Mouse (Mus musculus) kidney, embryonic 15.5 days (tissue): ENCODE data around the gene Igf2r. TPM values are rescaled to one million over a fixed set of nuclear protein-coding genes. Genes with fewer than 3 reads are reported as not detected.

ENCODE experiments used
- ATAC-seq: fragments of 200-750 bp; cut with Nextera tagmentation; replicated peaks from 2 replicates; pipeline ENCODE4 v1.8.0; 2017; ENCODE audit warnings: moderate TSS enrichment; ENCODE audit not compliant: low FRiP score
- H3K27ac ChIP-seq: fragments of 300-500 bp; sonication (generic); 2 replicates; pipeline ENCODE4 v1.5.1; 2015; ENCODE audit warnings: mild to moderate bottlenecking, inconsistent platforms
- H3K27me3 ChIP-seq: fragments of 300-500 bp; sonication (generic); 2 replicates; pipeline ENCODE4 v1.6.1; 2015; ENCODE audit warnings: inconsistent platforms
- H3K36me3 ChIP-seq: fragments of 300-500 bp; sonication (generic); 2 replicates; pipeline ENCODE4 v1.6.1; 2015; ENCODE audit warnings: inconsistent platforms
- H3K4me1 ChIP-seq: fragments of 300-500 bp; sonication (generic); 2 replicates; pipeline ENCODE4 v1.6.1; 2015; ENCODE audit warnings: inconsistent platforms
- H3K4me2 ChIP-seq: fragments of 300-500 bp; sonication (generic); 2 replicates; pipeline ENCODE4 v1.6.1; 2015; ENCODE audit warnings: moderate library complexity, mild to moderate bottlenecking, inconsistent platforms
- H3K4me3 ChIP-seq: fragments of 300-500 bp; sonication (generic); replicated peaks from 2 replicates; pipeline ENCODE4 v1.5.1; 2015; ENCODE audit warnings: mild to moderate bottlenecking, inconsistent platforms
- H3K9ac ChIP-seq: fragments of 300-500 bp; sonication (generic); 2 replicates; pipeline ENCODE4 v1.6.1; 2015; ENCODE audit warnings: mild to moderate bottlenecking, inconsistent platforms
- H3K9me3 ChIP-seq: fragments of 300-500 bp; sonication (generic); replicated peaks from 2 replicates; pipeline ENCODE4 v1.6.1; 2016; ENCODE audit warnings: inconsistent platforms
- WGBS: fragments of 180-500 bp; shearing (Covaris S2); methylation state at CpG from one replicate; pipeline ENCODE4 v1.1.7; 2015; ENCODE audit warnings: mixed read lengths; 5-methylcytosine and 5-hydroxymethylcytosine counted together
- polyA plus RNA-seq: library from polyadenylated mRNA; unstranded; fragments of >200 nt; fragmentation: Nextera tagmentation; extraction: Ambion mirVana; gene quantifications from 2 replicates; pipeline ENCODE4 v1.2.1, GENCODE M21; 2015

Igf2r gene
- polyA plus RNA-seq, 1 experiment from 2014 or later, result 34.6 TPM

GRCm38 (mm10) chr17:12797427-12798029, 28.1 kb upstream of the Igf2r start:
- no peak overlapping the region for H3K27ac ChIP-seq
- H3K27me3 ChIP-seq, result no peaks in the 10 kb centered on the region
- WGBS, result 75% methylated on average over 3 of the region's 3 CpGs
- no peak overlapping the region for H3K4me3 ChIP-seq
- no peak overlapping the region for H3K9ac ChIP-seq
- H3K9me3 ChIP-seq, result no peaks in the 10 kb centered on the region
- H3K4me2 ChIP-seq, result no peak overlapping the region
- no peak for ATAC-seq
- H3K36me3 ChIP-seq, result peaks cover 11% of the 10 kb centered on the region
- peaks cover 29% of the 10 kb centered on the region for H3K4me1 ChIP-seq

- Histone ChIP-seq H3K27me3 (no peaks in the 10 kb centered on the region), H3K4me3 (no peak overlapping the region), H3K9me3 (no peaks in the 10 kb centered on the region), H3K36me3 (peaks cover 11% of the 10 kb centered on the region), H3K9ac (no peak overlapping the region), H3K27ac (no peak overlapping the region), H3K4me1 (peaks cover 36% of the 10 kb centered on the region), H3K4me2 (no peak overlapping the region)
- WGBS, result 72% methylated on average over 3 of the region's 3 CpGs
- ATAC-seq, result no peak
These were observed 27.2 kb upstream of the Igf2r start for GRCm38 (mm10) chr17:12796633-12797032.

- H3K4me1 ChIP-seq, result peaks cover 52% of the 10 kb centered on the region
- no peak overlapping the region for H3K4me2 ChIP-seq
- H3K36me3 ChIP-seq, result peaks cover 12% of the 10 kb centered on the region
- 37% methylated on average over 8 of the region's 8 CpGs for WGBS
- H3K9me3 ChIP-seq, result no peaks in the 10 kb centered on the region; the same call in 1 of the 2 replicates
- no peak overlapping the region for H3K4me3 ChIP-seq
- H3K27me3 ChIP-seq, result no peaks in the 10 kb centered on the region
- H3K27ac ChIP-seq, result peak overlapping the region; percentile 86
- H3K9ac ChIP-seq, result no peak overlapping the region
- no peak for ATAC-seq
These were observed 24.4 kb upstream of the Igf2r start for GRCm38 (mm10) chr17:12793660-12794406.

GRCm38 (mm10) chr17:12792422-12793206, 23.1 kb upstream of the Igf2r start:
- Histone ChIP-seq H3K36me3 (peaks cover 17% of the 10 kb centered on the region), H3K27me3 (no peaks in the 10 kb centered on the region), H3K4me2 (no peak overlapping the region), H3K4me1 (peaks cover 52% of the 10 kb centered on the region), H3K27ac (peak overlapping the region; percentile 78), H3K9ac (no peak overlapping the region), H3K9me3 (peaks cover 10% of the 10 kb centered on the region), H3K4me3 (no peak overlapping the region)
- ATAC-seq, result peak; percentile 31; the same call in 1 of the 2 replicates
- 64% methylated on average over 11 of the region's 11 CpGs for WGBS

- Histone ChIP-seq H3K9ac (no peak overlapping the region), H3K4me3 (no peak overlapping the region), H3K9me3 (peaks cover 10% of the 10 kb centered on the region), H3K27me3 (no peaks in the 10 kb centered on the region), H3K27ac (peak overlapping the region; percentile 92), H3K4me1 (peaks cover 52% of the 10 kb centered on the region), H3K36me3 (peaks cover 26% of the 10 kb centered on the region), H3K4me2 (no peak overlapping the region)
- 33% methylated on average over 4 of the region's 4 CpGs for WGBS
- ATAC-seq, result peak; percentile 16; the same call in 1 of the 2 replicates
These were observed 22.0 kb upstream of the Igf2r start for GRCm38 (mm10) chr17:12791420-12791819.

GRCm38 (mm10) chr17:12791079-12791406, 21.6 kb upstream of the Igf2r start:
- Histone ChIP-seq H3K27me3 (no peaks in the 10 kb centered on the region), H3K27ac (peak overlapping the region; percentile 92), H3K9ac (no peak overlapping the region), H3K4me1 (peaks cover 52% of the 10 kb centered on the region), H3K36me3 (peaks cover 30% of the 10 kb centered on the region), H3K4me3 (no peak overlapping the region), H3K9me3 (peaks cover 10% of the 10 kb centered on the region), H3K4me2 (no peak overlapping the region)
- no peak for ATAC-seq
- WGBS, result 21% methylated on average over 5 of the region's 5 CpGs

GRCm38 (mm10) chr17:12790353-12791078, 21.1 kb upstream of the Igf2r start:
- no peaks in the 10 kb centered on the region for H3K27me3 ChIP-seq
- H3K4me2 ChIP-seq, result peak overlapping the region; percentile 26
- peaks cover 31% of the 10 kb centered on the region for H3K36me3 ChIP-seq
- H3K4me1 ChIP-seq, result peaks cover 51% of the 10 kb centered on the region
- peaks cover 10% of the 10 kb centered on the region for H3K9me3 ChIP-seq
- H3K27ac ChIP-seq, result peak overlapping the region; percentile 92
- H3K4me3 ChIP-seq, result no peak overlapping the region
- no peak overlapping the region for H3K9ac ChIP-seq
- WGBS, result 2% methylated on average over 10 of the region's 10 CpGs
- ATAC-seq, result peak; percentile 76

- H3K4me2 ChIP-seq, result no peak overlapping the region
- WGBS, result 57% methylated on average over 11 of the region's 11 CpGs
- H3K4me1 ChIP-seq, result peaks cover 47% of the 10 kb centered on the region
- no peak overlapping the region for H3K27ac ChIP-seq
- no peak overlapping the region for H3K4me3 ChIP-seq
- no peaks in the 10 kb centered on the region for H3K27me3 ChIP-seq
- no peak overlapping the region for H3K9ac ChIP-seq
- H3K9me3 ChIP-seq, result peaks cover 3% of the 10 kb centered on the region; the same call in 1 of the 2 replicates
- peaks cover 25% of the 10 kb centered on the region for H3K36me3 ChIP-seq
- ATAC-seq, result no peak
These were observed 13.7 kb upstream of the Igf2r start for GRCm38 (mm10) chr17:12782861-12783847.

- H3K4me2 ChIP-seq, result peak overlapping the region; percentile 40
- peaks cover 47% of the 10 kb centered on the region for H3K4me1 ChIP-seq
- no peaks in the 10 kb centered on the region for H3K27me3 ChIP-seq
- H3K9ac ChIP-seq, result no peak overlapping the region
- no peaks in the 10 kb centered on the region for H3K9me3 ChIP-seq
- peaks cover 15% of the 10 kb centered on the region for H3K36me3 ChIP-seq
- ATAC-seq, result peak; percentile 80
- peak overlapping the region; percentile 92 for H3K27ac ChIP-seq
- 20% methylated on average over 5 of the region's 5 CpGs for WGBS
- no peak overlapping the region for H3K4me3 ChIP-seq
These were observed 11.6 kb upstream of the Igf2r start for GRCm38 (mm10) chr17:12781101-12781500.

- Histone ChIP-seq H3K4me3 (no peak overlapping the region), H3K4me1 (peaks cover 47% of the 10 kb centered on the region), H3K4me2 (peak overlapping the region; percentile 17; the same call in 1 of the 2 replicates), H3K9me3 (no peaks in the 10 kb centered on the region), H3K9ac (no peak overlapping the region), H3K27me3 (no peaks in the 10 kb centered on the region), H3K27ac (peak overlapping the region; percentile 92), H3K36me3 (peaks cover 21% of the 10 kb centered on the region)
- WGBS, result 6% methylated on average over 8 of the region's 8 CpGs
- peak; percentile 72 for ATAC-seq
These were observed 10.7 kb upstream of the Igf2r start for GRCm38 (mm10) chr17:12780125-12780524.

GRCm38 (mm10) chr17:12779442-12779841, 10.0 kb upstream of the Igf2r start:
- peaks cover 18% of the 10 kb centered on the region for H3K36me3 ChIP-seq
- no peak overlapping the region for H3K4me2 ChIP-seq
- H3K4me1 ChIP-seq, result peaks cover 47% of the 10 kb centered on the region
- no peaks in the 10 kb centered on the region for H3K27me3 ChIP-seq
- no peak overlapping the region for H3K9ac ChIP-seq
- no peak overlapping the region for H3K4me3 ChIP-seq
- 66% methylated on average over 3 of the region's 3 CpGs for WGBS
- H3K9me3 ChIP-seq, result no peaks in the 10 kb centered on the region
- no peak for ATAC-seq
- H3K27ac ChIP-seq, result peak overlapping the region; percentile 92
